Mouse (Mus musculus): ENCODE data around the gene Olfr731. TPM values are rescaled to one million over a fixed set of nuclear protein-coding genes. Genes with fewer than 3 reads are reported as not detected.

Olfr731 gene
- polyA plus RNA-seq (2015; fragmentation: Nextera tagmentation; extraction: Ambion mirVana), result not detected in 2 replicates

- Histone ChIP-seq H3K4me3 (no peak within 1 kb of the TSS), H3K27ac (replicated peaks) (no peak within 1 kb of the TSS), H3K9me3 (0 out of 2 replicates have a peak, but pooled peaks cover 10% of the 10 kb centered on the region), H3K4me1 (no peaks in the 10 kb centered on the region), H3K36me3 (no peaks in the 10 kb centered on the region), H3K4me2 (replicated peaks) (no peak within 1 kb of the TSS), H3K27me3 (no peaks in the 10 kb centered on the region), H3K9ac (replicated peaks) (no peak within 1 kb of the TSS)
- WGBS, result 87% methylated on average over 4 of the region's 4 CpGs
- ATAC-seq (replicated peaks), result no peak
These were observed at the start of gene Olfr731 for GRCm38 (mm10) chr14:50241766-50242165. Gene Olfr731 (minus strand): TSS chr14:50241866.

DNA sequence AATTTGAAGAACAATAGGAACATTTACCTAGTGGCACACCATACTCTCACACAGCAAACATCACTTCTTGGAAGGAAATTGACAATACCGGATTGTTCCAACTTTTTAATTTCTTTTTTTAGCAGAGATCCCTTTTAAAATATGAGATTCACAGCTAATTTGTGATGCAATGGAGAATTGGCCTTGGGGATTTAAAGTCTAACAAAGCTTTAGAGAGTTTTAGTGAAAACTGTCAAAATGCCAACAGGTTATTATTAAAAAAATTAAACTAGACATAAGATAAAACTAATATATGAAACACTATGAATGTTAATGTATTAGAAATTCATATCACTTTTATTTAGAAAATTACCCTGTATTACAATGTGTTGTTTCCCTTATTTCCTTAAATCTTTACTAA, 42.4 kb upstream of the Olfr731 start, which contains the start of gene Olfr732:
Olfr732 (minus strand) TSS at position 101 of the 400 bp plus-strand sequence.
- no peak within 1 kb of the TSS for H3K4me2 ChIP-seq (replicated peaks)
- WGBS, result 97% methylated on average over 1 of the region's 1 CpGs
- no peak for ATAC-seq (replicated peaks)

GRCm38 (mm10) chr14:50188098-50188497, 53.6 kb downstream of the Olfr731 start, which contains the start of gene Olfr730:
Gene Olfr730 (minus strand): TSS chr14:50188198.
- Histone ChIP-seq H3K4me2 (replicated peaks) (no peak within 1 kb of the TSS), H3K27me3 (no peaks in the 10 kb centered on the region), H3K36me3 (no peaks in the 10 kb centered on the region), H3K4me3 (no peak within 1 kb of the TSS), H3K4me1 (no peaks in the 10 kb centered on the region), H3K27ac (replicated peaks) (no peak within 1 kb of the TSS), H3K9ac (replicated peaks) (no peak within 1 kb of the TSS), H3K9me3 (no peaks in the 10 kb centered on the region)
- no peak for ATAC-seq (replicated peaks)
- WGBS, result 43% methylated on average over 1 of the region's 1 CpGs

More for the DNA sequence above, 42.4 kb upstream of the Olfr731 start, which contains the start of gene Olfr732:
- Histone ChIP-seq H3K4me1 (no peaks in the 10 kb centered on the region), H3K27me3 (no peaks in the 10 kb centered on the region), H3K9ac (replicated peaks) (no peak within 1 kb of the TSS), H3K4me3 (no peak within 1 kb of the TSS), H3K27ac (replicated peaks) (no peak within 1 kb of the TSS), H3K9me3 (no peaks in the 10 kb centered on the region), H3K36me3 (no peaks in the 10 kb centered on the region)

Other genes starting within 250 kb of the Olfr731 start
- not detected in 2 replicates for gene Olfr725, start 201.5 kb downstream of the Olfr731 start, polyA plus RNA-seq (2015; fragmentation: Nextera tagmentation; extraction: Ambion mirVana)
- not detected in 2 replicates for gene Olfr726, start 150.9 kb downstream of the Olfr731 start, polyA plus RNA-seq (2015; fragmentation: Nextera tagmentation; extraction: Ambion mirVana)
- not detected in 2 replicates for gene Olfr727, start 118.7 kb downstream of the Olfr731 start, polyA plus RNA-seq (2015; fragmentation: Nextera tagmentation; extraction: Ambion mirVana)
- gene Olfr728, start 99.2 kb downstream of the Olfr731 start, polyA plus RNA-seq (2015; fragmentation: Nextera tagmentation; extraction: Ambion mirVana), result not detected in 2 replicates
- not detected in 2 replicates for gene Olfr729, start 89.0 kb downstream of the Olfr731 start, polyA plus RNA-seq (2015; fragmentation: Nextera tagmentation; extraction: Ambion mirVana)
- gene Olfr730, start 53.7 kb downstream of the Olfr731 start, polyA plus RNA-seq (2015; fragmentation: Nextera tagmentation; extraction: Ambion mirVana), result not detected in 2 replicates
- gene Olfr732, start 42.3 kb upstream of the Olfr731 start, polyA plus RNA-seq (2015; fragmentation: Nextera tagmentation; extraction: Ambion mirVana), result not detected in 2 replicates
- not detected in 2 replicates for gene Olfr733, start 59.7 kb upstream of the Olfr731 start, polyA plus RNA-seq (2015; fragmentation: Nextera tagmentation; extraction: Ambion mirVana)
- gene Olfr734, start 84.9 kb upstream of the Olfr731 start, polyA plus RNA-seq (2015; fragmentation: Nextera tagmentation; extraction: Ambion mirVana), result not detected in 2 replicates
- gene Olfr735, start 107.0 kb upstream of the Olfr731 start, polyA plus RNA-seq (2015; fragmentation: Nextera tagmentation; extraction: Ambion mirVana), result not detected in 2 replicates
- gene Tlr11, start 116.0 kb upstream of the Olfr731 start, polyA plus RNA-seq (2015; fragmentation: Nextera tagmentation; extraction: Ambion mirVana), result not detected in 2 replicates
- gene Olfr736, start 139.3 kb upstream of the Olfr731 start, polyA plus RNA-seq (2015; fragmentation: Nextera tagmentation; extraction: Ambion mirVana), result not detected in 2 replicates
- not detected in 2 replicates for gene Olfr738, start 165.7 kb upstream of the Olfr731 start, polyA plus RNA-seq (2015; fragmentation: Nextera tagmentation; extraction: Ambion mirVana)
- not detected in 2 replicates for gene Olfr739, start 176.8 kb upstream of the Olfr731 start, polyA plus RNA-seq (2015; fragmentation: Nextera tagmentation; extraction: Ambion mirVana)
- gene Olfr740, start 203.7 kb upstream of the Olfr731 start, polyA plus RNA-seq (2015; fragmentation: Nextera tagmentation; extraction: Ambion mirVana), result not detected in 2 replicates
- gene Olfr741, start 230.9 kb upstream of the Olfr731 start, polyA plus RNA-seq (2015; fragmentation: Nextera tagmentation; extraction: Ambion mirVana), result not detected in 2 replicates

Measured in forebrain, embryonic 15.5 days (tissue).